Mouse (Mus musculus) heart, postnatal 0 days (tissue): Measurements from ENCODE around the gene Usp25.

Experiments used
- CTCF ChIP-seq: IDR thresholded peaks from 2 replicates; pipeline ENCODE4 v1.5.1; 2016; ENCODE audit warnings: antibody characterized with exemption, control low read depth, low read depth
- EP300 ChIP-seq: IDR thresholded peaks from 2 replicates; pipeline ENCODE4 v1.6.1; 2016; ENCODE audit warnings: antibody characterized with exemption, low read depth

DNA sequence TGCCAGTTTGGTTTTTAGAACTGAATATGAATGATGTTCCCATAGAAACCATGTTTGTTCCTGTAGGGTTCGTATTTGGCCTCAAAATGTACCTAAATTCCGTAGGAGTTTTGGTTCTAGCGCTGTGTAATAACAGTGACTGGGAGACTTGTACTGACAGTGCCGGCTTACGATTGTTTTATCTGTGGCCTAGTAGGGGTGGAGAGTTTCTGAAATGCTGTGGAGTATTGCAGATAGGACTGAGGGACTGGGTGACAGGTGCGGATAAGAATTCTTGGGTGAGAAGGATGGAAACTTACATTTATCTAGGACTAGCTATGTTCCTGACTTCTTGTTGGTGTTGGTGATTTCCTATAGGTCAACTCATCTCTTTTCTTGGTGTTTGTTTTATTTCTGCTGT, 13.4 kb downstream of the Usp25 start:
- TF ChIP-seq CTCF (no peak), EP300 (no peak)
